Mouse (Mus musculus) CH12.LX (cell line): ENCODE data around the gene Gm20388.

Source experiments
- BHLHE40 ChIP-seq: IDR thresholded peaks from 2 replicates; pipeline ENCODE4 v1.6.1; 2011; ENCODE audit warnings: mild to moderate bottlenecking, low read depth, low read length, improper control_type of control experiment
- CTCF ChIP-seq, 2 experiments: IDR thresholded peaks in 1 of 2; conservative IDR thresholded peaks in 1 of 2; 2 replicates each; pipeline ENCODE4 v1.5.1; 2011 to 2012; ENCODE audit warnings: low read depth in 2 of 2, low read length in 2 of 2, improper control_type of control experiment in 1 of 2, inconsistent platforms in 1 of 2, mild to moderate bottlenecking in 1 of 2, moderate library complexity in 1 of 2
- E2F4 ChIP-seq: IDR thresholded peaks from 2 replicates; pipeline ENCODE4 v1.6.1; 2011; ENCODE audit warnings: low read depth, low read length, improper control_type of control experiment; ENCODE audit not compliant: insufficient replicate concordance
- EP300 ChIP-seq: IDR thresholded peaks from 2 replicates; pipeline ENCODE4 v1.6.1; 2011; ENCODE audit warnings: low read length, improper control_type of control experiment
- HCFC1 ChIP-seq: IDR thresholded peaks from 2 replicates; pipeline ENCODE4 v1.6.1; 2012; ENCODE audit warnings: low read depth, mild to moderate bottlenecking, inconsistent platforms, low read length, improper control_type of control experiment
- IRF4 ChIP-seq: IDR thresholded peaks from 2 replicates; pipeline ENCODE4 v1.6.1; 2014; ENCODE audit warnings: low read depth, mild to moderate bottlenecking, inconsistent platforms, low read length, improper control_type of control experiment
- MAZ ChIP-seq: IDR thresholded peaks from 2 replicates; pipeline ENCODE4 v1.6.1; 2012; ENCODE audit warnings: low read depth, mild to moderate bottlenecking, inconsistent platforms, low read length, improper control_type of control experiment, moderate library complexity
- MYC ChIP-seq: IDR thresholded peaks from 2 replicates; pipeline ENCODE4 v1.6.1; 2011; ENCODE audit warnings: low read depth, mild to moderate bottlenecking, improper control_type of control experiment, low read length
- POLR2A ChIP-seq: IDR thresholded peaks from 2 replicates; pipeline ENCODE4 v1.6.1; 2011; ENCODE audit warnings: low read depth, mild to moderate bottlenecking, improper control_type of control experiment, low read length
- POLR2AphosphoS2 ChIP-seq: IDR thresholded peaks from 2 replicates; pipeline ENCODE4 v1.6.1; 2011; ENCODE audit warnings: low read depth, low read length, improper control_type of control experiment
- TBP ChIP-seq: conservative IDR thresholded peaks from 2 replicates; pipeline ENCODE4 v1.6.1; 2011; ENCODE audit warnings: low read depth, low read length, improper control_type of control experiment
- ZKSCAN1 ChIP-seq: IDR thresholded peaks from 2 replicates; pipeline ENCODE4 v1.6.1; 2012; ENCODE audit warnings: low read depth, inconsistent platforms, low read length, improper control_type of control experiment, borderline replicate concordance
- ZNF384 ChIP-seq: IDR thresholded peaks from 2 replicates; pipeline ENCODE4 v1.6.1; 2012; ENCODE audit warnings: low read depth, low read length, improper control_type of control experiment, inconsistent platforms

DNA sequence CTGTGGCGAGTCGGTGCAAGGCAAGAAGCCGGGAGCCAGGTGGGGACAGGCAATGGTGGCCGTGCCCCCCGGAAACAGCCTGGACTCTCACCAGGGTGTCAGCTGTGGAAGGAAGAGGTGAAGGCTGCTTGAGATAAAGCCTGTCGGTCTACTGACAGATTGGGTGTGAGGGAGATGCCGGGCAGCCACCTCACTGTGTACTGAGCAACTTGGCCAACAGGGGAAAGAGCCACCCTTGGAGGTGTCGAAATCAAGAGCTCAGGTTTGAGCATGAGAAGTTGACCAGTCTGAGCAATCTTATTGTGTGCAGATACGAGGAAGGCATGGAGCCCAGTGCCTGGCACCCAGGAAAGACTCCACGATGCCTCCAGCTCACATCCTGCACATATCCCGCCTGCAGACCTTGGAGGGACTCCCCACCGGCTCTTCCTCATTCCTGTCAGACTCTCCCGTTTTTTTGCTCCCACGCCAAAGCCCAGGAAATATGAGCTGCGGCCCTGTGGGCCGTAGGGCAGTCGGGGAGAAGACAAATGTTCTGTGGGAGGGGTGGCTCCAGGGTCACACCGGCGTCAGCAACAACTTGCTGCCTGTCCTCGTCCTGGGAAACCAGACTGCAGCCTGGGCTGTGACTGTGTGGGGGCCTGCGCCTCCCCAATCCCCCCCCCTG is 1347.6 kb downstream of the Gm20388 start:
- TF ChIP-seq CTCF (conservative IDR thresholded peaks at IDR 0.05 in 1 of 2, IDR thresholded peaks at IDR 0.05 in 1 of 2; ENCODE audit: low read depth in 2 of 2, low read length in 2 of 2): no peak
- no peak for TF ChIP-seq ZKSCAN1
- no peak for TF ChIP-seq HCFC1
- TF ChIP-seq IRF4: no peak
- no peak for TF ChIP-seq POLR2A
- no peak for TF ChIP-seq EP300
- TF ChIP-seq E2F4: no peak
- no peak for TF ChIP-seq MYC
- TF ChIP-seq BHLHE40: no peak
- TF ChIP-seq POLR2AphosphoS2: no peak
- TF ChIP-seq ZNF384: no peak
- no peak for TF ChIP-seq MAZ
- no peak for TF ChIP-seq TBP
